Mouse (Mus musculus): Measurements from ENCODE around the gene Rarres1.

Rarres1 gene

DNA sequence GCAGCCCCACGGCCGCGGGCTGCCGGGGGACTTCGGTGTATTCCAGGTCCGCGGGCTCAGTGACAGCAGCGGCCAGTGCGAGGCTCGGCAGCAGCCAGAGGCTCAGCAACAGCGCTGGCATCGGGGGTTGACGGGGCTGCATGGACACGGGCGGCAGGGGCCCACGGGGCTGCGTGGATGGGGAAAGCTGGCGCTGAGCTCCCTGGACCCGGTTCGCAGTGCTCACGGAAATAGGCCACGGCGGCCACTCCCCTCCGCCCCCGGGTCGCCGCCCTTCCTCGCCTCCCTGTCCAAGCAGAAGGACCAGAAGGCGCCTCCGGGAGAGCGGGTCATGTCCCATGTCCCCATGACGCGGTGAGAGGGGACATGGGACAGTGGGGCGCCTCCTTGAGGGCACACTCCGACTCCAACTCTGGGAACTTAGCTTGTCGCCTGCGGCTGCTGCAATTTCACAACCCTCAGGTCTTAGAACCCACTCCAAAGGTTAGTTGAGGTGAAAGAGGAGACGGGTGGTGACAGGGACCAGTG is at the start of gene Rarres1:
Rarres1 (minus strand) TSS at position 250 of the 528 bp plus-strand sequence.
- no peak for DNase-seq (ENCODE audit: low spot score)

DNA sequence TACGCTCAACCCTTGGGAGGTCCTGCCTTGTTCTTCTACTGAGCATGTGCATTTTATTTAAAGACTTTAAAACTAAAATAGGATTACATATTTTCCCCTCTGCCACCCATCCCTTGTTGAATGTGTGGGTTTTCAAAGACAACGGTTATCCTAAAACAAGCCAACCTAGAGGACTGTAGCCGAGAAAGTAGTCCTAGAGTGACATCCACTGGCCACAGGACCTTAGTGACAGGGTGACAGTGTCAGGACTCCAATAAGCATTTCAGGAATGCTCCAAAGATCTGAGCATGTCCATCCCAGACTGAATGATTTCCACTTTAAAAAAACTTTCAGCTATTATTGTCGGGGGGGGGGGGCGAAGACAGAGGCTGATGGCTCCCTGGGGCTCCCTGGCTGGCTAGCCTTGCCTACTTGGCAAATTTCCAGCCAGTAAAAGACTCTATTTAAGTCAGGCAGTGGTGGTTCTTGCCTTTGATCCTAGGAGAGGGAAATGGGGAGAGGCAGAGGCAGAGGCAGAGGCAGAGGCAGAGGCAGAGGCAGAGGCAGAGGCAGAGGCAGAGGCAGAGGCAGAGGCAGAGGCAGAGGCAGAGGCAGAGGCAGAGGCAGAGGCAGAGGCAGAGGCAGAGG is 49.5 kb upstream of the Rarres1 start:
- DNase-seq (ENCODE audit: low spot score): no peak

DNA sequence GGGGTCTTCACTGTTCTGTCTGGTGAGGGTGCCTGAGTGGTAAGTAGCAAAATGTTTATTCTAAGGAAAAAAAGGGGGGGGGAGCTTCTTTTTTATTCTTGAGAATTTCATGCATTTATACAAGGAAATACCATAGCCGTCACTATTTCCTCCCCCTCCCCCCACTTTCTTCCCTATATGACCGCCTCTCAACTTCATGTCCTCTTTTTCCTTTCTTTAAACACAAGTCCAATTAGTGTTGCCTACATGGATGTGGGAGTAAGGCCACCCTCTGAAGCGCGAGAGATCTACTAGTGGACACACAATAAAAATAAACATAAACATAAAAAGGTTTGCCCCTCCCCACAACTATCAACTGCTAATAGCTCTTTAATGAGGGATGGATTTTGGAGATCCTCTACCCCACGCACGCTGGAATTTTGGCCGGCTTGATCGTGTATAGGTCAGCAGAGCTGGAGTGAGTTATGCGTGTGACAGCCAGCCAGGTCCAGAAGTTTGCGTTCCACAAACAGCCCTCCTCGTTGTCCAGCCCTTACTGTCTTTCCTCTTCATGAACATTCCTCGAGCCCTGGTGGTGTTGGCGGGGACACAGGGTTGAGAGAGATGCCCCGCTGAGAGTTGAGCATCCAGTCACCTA is 42.5 kb upstream of the Rarres1 start:
- no peak for DNase-seq (ENCODE audit: low spot score)

DNA sequence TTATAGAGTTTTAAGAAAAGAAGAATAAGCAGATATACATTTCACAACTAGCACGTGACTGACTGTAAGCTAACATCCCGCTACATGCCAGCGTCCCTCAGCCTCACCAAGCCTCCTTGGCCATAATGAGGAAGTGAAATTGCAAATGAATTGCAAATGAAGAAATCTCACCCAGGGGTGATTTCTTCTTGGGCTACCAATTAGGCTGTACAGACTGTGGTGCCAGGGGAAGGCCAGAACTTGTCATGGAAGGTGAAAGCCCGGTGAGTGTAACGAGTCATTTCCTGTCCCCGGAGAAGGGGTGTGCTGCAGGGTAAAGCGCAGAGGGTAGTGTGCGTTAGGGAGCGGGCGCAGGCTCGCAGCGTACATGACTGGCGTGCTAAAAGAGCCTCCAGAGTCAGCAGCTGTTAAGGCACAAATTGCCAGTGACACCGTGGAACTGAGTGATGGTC is 41.9 kb upstream of the Rarres1 start:
- DNase-seq (ENCODE audit: low spot score): no peak

DNA sequence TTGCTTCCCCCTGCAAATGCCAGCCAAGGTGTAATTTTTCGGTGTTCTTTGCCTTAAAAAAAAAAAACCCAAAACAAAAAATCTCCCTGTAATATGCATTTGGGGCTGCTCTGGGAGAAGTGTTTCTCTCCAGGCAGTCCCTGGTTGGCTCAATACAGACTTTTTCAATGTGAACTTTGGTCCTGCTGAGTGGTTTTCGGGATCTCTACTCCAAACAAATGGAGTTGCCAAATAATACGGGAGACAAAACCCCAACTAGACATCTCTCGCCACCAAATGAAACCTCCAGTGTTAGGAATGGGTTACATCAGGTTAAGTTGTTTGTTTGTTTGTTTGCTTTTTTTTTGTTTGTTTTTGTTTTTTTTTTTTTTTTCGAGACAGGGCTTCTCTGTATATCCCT is 39.9 kb upstream of the Rarres1 start:
- DNase-seq (ENCODE audit: low spot score): no peak

DNA sequence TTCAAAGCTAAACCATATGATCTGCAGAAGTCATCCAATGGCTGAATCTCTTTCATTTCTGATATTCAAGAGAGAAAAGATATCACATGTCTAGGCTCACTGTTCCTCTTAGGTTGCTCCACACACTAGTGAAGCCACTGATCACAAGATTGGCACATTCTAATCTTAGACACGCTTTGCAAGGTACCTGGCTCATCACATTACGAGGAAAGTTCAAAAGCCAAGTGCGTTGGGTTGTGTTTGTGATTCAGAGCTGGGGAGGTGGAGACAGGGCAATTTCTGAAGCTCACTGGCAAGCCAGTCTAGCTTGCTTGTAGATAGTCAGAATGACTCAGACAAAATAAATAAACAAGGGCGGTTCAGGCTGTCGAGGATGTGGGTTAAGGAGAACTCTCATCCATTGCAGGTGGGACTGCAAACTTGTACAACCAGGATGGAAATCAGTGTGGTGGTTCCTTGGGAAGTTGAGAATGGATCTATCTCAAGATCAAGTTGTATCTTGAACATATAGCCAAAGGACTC is 38.7 kb upstream of the Rarres1 start:
- no peak for DNase-seq (ENCODE audit: low spot score)

DNA sequence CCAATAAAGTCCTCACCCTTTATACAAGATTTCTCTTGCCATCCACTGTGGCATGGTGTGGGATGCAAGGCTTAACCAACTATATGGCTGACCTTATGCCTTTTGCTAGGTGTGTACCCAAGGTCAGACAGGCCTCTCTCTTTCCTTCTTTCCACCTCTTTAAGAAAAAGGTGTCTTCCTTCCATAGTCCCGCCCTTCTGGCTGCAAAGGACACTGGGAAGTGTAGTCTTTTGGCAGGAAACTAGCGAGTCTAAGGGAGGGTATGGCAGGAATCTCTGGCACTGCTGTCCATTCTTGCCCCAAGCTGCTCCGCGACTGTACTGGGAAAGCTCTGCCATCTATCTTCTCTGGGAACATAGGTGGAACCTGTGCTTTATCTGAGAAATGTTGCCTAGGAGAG is 38.0 kb upstream of the Rarres1 start:
- DNase-seq (ENCODE audit: low spot score): no peak

DNA sequence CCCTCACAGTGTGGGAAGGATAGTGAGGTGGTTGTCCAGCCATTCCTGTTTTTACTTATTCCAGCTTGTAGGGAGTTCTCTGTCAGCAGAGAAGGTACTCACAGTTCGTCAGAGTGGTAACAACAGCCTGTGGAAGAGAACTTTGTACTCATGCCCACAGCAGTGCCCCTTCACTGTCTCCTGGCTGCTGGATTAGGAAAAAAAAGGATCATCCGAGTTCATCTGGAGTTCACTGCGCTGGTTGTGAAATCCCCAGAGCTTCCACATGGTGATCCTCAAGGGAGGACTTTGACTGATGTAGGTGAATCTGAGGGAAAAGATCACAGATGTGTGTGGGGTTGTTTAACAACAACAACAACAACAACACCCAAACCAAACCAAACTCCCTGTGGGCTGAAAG is 35.9 kb upstream of the Rarres1 start:
- no peak for DNase-seq (ENCODE audit: low spot score)

DNA sequence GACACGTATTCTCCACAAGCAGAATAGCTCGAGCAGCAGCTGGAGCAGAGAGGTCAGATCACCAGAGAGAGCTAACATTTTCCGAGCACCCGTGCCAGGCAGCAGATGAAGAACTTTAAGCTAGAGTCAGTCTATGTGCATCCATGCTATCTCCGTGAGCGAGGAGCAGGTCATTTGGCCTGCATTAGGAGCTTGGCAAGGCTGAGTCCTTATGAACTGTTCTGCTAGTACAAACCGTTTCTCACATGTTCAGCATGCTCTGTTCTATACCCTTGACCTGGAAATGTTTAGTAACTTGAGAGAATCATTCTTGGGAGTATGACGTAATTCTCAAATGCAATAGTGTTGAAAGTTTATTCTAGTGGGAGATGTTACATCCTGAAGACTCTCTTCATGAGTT is 28.3 kb upstream of the Rarres1 start:
- no peak for DNase-seq (ENCODE audit: low spot score)

DNA sequence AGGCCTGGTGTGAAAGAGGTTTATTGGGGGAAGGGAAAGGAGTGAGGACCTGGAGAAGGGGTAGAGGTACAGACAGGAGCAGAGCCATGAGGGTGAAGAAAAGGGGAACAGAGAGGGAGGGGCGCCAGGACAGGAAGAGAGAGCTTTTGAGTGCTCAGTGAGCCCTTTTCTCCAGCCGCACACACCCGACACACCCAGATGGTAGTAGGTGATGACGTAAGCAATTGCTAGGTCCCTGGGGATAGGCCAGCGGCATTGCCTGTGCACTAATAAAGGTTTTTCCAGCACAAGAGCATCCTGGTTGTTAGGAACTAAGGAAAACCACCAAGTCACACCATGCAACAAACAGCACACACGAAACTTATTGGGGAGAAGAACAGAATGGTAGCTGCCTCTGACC is 9.4 kb upstream of the Rarres1 start:
- DNase-seq (ENCODE audit: low spot score): no peak

DNA sequence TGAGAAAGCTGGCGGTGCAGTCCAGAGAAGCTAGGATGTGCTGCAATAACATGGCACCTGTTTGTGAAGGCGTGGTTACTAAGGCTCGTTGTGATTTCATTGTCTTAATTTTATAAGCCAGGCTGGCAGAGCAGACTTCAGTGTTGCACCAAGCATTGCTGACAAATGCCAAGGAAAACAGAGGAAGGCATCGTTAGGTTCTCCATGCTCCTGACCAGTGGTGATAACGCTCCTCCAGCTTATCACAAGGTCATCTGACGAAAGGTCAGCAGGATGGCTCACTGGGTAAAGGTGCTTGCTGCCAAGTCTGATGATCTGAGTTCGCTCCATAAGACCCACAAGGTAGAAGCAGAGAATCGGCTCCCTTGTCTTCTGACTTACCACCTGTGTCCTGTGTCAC is 7.4 kb upstream of the Rarres1 start:
- no peak for DNase-seq (ENCODE audit: low spot score)

DNA sequence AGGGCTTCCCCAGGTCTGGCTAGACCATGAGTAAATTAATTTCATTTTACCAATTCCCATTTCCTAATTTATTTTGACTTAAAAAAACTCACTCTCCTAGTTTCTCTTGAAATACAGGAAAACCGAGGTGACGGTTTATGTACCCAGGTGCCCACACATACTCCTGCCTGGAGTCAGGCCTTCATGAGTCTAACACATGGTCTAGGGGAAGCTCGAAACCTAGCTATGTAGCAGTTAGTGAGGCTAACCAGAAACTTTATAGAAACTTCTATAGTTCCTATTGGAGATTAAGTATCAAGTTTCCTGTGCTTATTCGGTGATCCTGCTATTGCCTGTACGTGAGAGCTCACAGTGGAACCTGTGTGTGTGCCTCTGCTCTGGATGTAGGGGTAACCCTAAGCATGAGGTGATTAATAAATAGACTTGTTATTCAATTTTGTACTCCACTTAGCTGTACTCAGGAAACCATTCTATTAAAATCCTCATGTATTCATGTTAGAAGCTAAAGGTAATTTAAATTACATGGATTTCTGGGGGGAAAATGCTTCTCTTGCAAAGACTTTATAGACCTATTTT is 5.3 kb upstream of the Rarres1 start:
- DNase-seq (ENCODE audit: low spot score): no peak

DNA sequence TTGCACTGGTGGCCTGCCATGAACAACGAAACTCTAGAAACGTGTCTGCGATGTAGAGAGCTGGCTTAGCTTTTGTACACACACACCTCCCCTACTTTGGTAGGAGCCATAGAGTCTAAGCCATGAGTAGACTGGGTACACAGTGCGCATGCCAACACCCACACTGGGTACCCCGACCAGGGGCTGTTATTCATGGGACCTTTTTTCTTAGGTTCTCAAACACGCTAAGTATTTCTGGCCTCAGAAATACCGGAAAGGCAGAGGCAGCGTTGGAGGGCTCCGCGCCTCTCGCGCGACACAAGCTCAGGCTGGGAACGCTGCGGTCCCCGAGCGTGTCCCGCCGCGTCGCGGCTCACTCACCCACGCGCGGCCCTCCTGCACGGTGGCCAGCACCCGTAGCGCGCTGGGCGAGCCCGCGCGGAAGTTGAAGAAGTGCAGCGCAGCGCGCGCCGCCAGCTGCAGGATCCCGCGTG is 486 bp downstream of the Rarres1 start:
- DNase-seq (ENCODE audit: low spot score): no peak

DNA sequence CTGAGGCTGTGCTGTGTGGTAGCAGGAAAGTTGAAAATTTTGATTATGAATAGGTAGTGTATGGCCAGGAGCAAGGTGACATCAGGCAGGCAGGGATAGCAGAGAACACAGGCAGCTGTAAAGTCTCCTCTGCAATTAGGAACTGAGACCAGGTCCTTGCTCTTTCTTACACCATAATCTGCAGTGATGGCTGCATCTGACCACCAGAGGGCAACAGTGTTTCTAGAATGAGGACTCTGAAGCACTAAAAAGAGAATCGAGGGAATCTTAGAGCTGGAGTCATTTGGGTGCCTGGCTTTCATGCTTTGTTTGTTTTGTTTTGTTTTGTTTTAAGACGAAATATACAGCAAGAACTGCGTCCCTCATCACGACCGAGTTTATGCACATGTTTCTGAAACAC is 2.5 kb downstream of the Rarres1 start:
- peak; percentile 66 for DNase-seq (ENCODE audit: low spot score)

DNA sequence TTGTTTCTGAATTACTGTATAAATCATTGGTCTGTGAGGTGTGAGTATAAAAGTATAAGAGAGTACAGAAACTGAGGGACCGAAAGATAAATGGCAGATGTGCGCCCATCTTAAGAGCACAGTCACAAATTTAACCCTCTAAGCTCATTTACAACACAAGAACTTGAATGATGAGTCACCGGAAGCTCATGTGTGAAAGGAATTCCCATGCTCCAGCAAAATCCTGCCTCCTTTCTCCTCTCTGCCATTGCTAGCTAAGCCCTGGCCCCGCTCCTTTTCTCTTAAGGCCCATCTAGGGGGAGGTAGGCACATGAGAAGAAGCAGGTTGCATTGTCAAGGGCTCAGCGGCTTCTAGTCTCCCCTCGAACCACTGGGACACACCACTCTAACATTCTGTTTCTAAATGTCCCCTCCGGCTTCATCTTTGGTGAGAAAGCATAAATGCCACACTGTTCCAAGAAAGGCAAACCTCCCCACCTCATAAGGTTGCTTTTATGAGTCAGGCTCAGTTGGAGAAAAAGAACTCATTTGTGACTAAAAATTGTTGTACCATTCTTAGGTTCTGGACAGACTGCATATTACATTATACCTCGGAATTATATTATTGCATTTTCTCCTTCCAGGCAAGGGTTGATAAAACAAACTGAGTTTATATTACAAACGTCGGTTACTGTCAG is 7.0 kb downstream of the Rarres1 start:
- no peak for DNase-seq (ENCODE audit: low spot score)

DNA sequence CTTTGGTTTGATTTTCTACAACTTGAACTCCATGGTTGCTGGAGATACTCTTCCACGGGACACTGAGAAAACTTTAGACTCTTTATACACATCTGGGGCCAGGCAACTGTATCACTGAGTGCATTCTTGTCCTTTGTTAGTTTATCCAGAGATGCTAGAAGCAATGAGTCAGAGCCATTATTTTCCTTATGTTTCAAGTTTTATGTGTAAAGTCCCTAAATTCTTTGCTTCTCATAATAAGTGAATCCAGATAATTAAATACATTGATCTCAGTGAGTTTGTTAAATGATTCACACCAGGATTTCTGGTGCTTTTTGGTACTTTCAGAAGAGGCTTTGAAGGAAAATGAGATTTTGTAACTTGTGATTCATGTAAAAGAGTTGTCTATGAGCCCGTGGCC is 10.0 kb downstream of the Rarres1 start:
- no peak for DNase-seq (ENCODE audit: low spot score)

DNA sequence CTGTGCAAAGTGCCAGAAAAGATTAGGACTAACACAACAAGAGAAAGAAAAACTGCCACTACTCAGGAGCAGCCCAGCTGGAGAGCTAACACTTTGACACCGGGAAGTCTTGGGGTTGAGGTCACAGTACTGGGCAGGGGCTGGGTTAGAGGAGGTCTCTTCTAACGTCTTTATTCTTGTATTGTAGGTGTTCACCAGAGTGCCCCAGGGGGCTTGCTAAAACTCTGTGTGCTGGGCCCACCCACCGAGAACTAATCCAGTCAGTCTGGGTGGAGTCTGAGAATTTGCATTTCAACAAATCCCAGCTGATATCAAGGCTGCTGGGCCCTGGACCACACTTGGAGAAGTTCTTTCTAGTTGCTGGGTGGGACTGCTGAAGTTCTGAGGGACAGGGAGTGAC is 11.4 kb downstream of the Rarres1 start:
- no peak for DNase-seq (ENCODE audit: low spot score)

DNA sequence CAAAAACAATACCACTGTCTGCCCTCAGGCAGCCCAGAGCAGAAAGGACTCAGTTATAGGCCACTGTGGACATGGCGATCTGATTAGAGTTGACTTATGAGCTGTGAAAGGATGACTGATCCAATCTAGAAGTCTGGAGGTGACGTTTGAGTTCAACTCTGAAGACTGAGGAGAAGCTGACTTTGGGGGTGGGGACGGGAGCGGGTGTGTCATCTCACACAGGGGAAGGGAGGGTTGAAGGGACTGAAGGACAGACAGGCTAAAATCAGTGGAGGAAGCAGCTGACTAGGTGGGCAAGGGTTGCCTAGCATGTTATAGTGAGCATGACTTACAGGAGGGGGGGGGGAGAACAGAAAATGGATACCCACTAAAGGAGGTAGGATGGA is 15.9 kb downstream of the Rarres1 start:
- no peak for DNase-seq (ENCODE audit: low spot score)

DNA sequence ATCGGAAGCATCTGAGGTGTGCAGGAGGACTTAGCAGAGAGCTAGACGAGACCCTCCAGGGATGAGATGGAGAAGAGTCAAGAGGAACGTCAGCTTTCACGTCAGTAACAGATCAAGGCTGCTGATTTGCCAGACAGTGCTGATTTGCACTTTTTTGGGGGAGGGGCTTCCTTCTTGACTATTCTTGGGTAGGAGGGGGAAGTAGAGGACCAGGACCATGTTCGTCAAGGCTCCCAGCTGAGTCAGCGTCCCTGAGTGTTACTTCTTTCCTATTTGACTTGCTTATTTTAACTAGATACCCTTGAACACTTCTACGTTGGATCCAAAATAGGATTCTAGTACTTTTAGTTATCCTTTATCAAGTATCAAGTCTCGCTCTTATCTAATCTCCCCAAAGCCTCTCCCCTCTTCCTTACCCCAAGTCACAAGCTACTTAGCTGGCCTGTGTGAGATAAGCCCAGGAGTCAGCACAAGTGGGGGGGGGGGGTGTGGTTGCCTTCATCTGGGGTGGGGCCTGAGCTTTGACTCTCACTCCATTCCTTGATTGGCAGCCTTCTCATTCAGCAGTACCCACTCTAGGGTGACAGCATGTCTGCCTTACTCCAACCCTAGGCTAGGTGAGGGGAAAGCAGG is 16.4 kb downstream of the Rarres1 start:
- DNase-seq (ENCODE audit: low spot score): no peak

DNA sequence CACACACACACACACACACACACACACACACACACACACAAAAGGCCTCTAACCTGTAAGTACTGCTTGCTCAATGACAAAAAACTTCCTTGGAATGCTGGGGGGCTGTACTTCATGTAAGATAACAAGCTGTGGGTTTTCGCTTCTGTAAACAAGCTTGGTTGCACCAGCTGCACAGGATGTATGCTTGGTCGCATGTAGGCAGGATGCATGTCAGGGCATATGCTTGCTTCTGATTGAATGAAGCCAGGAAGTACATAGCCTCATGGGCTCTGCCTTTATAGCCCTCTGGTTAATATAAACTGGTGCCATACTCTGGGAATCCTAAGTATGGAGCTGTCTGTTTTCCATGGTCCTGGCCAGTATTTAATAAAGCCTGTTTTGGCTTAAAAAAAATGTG is 17.3 kb downstream of the Rarres1 start:
- DNase-seq (ENCODE audit: low spot score): no peak

DNA sequence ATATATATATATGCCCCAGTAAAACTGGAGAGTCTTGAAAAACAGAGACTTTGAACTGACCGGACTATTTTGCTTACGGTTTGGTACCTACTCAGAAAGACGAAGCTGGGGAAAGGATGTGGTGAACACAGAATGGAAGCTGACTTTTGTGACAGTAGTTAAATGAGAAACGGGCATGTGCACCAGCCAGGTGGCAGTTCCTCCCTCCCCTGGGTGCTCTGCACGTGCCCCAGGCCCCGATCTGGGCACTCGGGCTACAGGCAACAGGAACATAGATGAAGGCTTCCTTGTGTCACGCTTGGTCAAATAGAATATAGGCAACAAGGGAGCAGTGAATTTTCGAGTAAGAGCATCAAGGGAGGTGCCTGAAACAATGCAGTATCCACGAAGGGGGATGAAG is 19.0 kb downstream of the Rarres1 start:
- no peak for DNase-seq (ENCODE audit: low spot score)

DNA sequence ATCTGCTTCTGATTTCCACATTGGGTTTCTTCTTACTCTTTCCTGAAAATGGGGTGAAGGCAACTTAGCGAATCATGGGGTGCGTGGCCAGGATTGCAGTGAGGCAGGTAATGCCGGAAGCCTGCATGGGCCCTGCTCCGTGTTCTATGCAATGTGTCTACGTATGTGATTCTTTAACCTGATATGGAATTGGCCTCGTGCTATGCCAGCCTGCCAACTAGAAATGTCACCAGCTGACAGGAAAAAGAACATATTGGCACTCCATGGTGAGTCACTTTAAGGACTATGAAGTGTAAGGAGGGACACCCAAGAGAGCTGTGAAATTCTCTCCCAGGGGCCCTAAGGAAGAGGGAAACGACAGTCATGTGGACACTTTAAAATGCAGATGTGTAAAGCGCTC is 22.2 kb downstream of the Rarres1 start:
- DNase-seq (ENCODE audit: low spot score): no peak
